Mouse (Mus musculus): ENCODE measurements around the gene Aff4. TPM values are rescaled to one million over a fixed set of nuclear protein-coding genes. Genes with fewer than 3 reads are reported as not detected.

Gene Aff4
- total and polyA plus RNA-seq, 3 experiments: 13.7 to 80.0 (median 77.3) TPM

DNA sequence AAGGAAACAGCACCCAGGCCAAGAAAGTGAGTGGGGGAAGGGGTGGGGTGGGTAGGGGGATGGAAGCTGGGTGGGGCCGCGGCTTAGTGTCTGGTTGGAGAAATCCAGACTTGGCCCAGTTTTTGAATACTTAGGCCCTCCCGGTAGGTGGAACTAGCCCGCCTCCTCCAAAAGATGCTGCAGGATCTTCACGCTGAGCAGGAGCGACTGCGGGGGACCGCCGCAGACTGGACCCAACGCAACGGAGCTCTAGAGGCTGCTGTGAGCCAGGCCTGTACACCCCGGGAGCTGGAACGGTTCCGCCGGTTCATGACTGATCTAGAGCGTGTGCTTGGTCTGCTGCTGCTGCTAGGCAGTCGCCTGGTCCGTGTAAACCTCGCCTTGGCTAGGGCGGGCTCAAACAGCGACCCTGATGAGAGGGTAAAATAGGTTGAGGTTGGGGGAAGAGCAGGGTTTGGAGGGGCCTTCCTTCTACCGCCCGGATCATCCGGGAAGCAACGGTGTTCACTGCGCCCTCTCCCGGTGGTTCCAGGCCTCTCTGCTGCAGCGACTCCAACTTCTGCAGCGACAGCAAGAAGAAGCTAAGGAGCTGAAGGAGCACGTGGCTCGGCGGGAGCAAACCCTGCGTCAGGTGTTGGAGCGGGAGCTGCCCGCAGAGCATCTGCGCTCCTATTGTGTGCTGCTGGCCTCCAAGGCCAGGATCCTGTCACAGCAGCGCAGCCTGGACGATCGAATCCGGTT, 115.8 kb downstream of the Aff4 start:
- no peaks in the 10 kb centered on the region for H3K36me3 ChIP-seq (ENCODE audit: control insufficient read depth, insufficient read depth, low read length)
- TF ChIP-seq CTCF (IDR thresholded peaks at IDR 0.05) (peak; percentile 97), POLR2A (IDR thresholded peaks at IDR 0.05; ENCODE audit: insufficient read depth, low read depth, low read length) (no peak)
- H3K27ac ChIP-seq: no peak overlapping the region
- H3K27me3 ChIP-seq (ENCODE audit: control insufficient read depth, insufficient read depth, low read length): 0 out of 2 replicates have a peak, but pooled peaks cover 2% of the 10 kb centered on the region
- peak; percentile 74 to 85 for DNase-seq
- peaks cover 3% of the 10 kb centered on the region; the same call in 1 of the 2 replicates for H3K4me1 ChIP-seq (ENCODE audit: control insufficient read depth, insufficient read depth, low read length)
- no peaks in the 10 kb centered on the region for H3K79me2 ChIP-seq (replicated peaks; ENCODE audit: control insufficient read depth, insufficient read depth, low read length)
- peak overlapping the region; percentile 57 for H3K9ac ChIP-seq (ENCODE audit: low read depth, low read length)
- intact Hi-C loops (cut with DNase I): loop anchor here (5.0 kb wide), 2 partner anchors 54 to 101 kb away; partner anchors contain the start of gene Kif3a
- H3K4me3 ChIP-seq: peak overlapping the region; percentile 36; the same call in 1 of the 2 replicates
- 12% methylated on average over 40 of the region's 40 CpGs for WGBS

DNA sequence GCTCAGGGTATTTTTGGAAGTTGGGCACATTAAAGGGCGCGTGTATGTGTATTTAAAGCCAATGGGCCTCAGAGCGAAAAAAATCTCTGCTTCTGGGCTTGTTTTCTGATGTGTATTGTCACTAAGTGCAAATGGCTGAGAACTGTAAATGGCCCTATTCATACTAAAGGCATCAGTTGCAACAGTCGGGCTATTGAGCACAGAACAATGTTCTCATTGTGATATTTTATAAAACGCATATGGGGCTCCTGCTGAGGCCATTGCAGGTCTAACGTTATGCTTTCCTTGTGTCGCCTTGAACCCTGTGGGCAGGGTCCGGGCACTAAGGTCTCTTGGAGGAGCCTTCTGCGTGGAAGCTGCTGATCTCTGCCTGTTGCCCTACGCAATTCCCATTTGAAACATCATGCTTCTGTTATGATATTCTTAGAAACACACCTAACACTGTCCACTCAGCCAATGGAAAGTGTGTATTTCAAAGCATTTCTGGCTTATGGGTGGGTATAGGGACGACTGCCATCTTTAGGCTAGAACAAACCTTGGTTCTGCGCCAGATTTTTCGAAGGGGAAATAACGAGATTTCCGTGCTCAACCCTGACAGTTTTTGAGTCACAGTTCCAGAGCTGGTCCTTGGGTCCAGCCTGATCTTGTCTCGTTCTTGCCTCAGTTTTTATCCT, 118.8 kb downstream of the Aff4 start:
- H3K4me3 ChIP-seq: peak overlapping the region; percentile 24
- H3K4me1 ChIP-seq (ENCODE audit: control insufficient read depth, insufficient read depth, low read length): peaks cover 3% of the 10 kb centered on the region; the same call in 1 of the 2 replicates
- DNase-seq: no peak
- intact Hi-C loops (cut with DNase I): loop anchor here (5.0 kb wide), 2 partner anchors 57 to 98 kb away; partner anchors contain the start of gene Kif3a
- TF ChIP-seq CTCF (IDR thresholded peaks at IDR 0.05): no peak
- TF ChIP-seq POLR2A (IDR thresholded peaks at IDR 0.05; ENCODE audit: insufficient read depth, low read depth, low read length): no peak
- no peak for TF ChIP-seq EP300 (IDR thresholded peaks at IDR 0.05; ENCODE audit: insufficient read depth, low read depth, low read length)
- peak overlapping the region; percentile 72; the same call in 1 of the 2 replicates for H3K27ac ChIP-seq
- no peaks in the 10 kb centered on the region for H3K79me2 ChIP-seq (replicated peaks; ENCODE audit: control insufficient read depth, insufficient read depth, low read length)
- 37% methylated on average over 16 of the region's 16 CpGs for WGBS
- no peaks in the 10 kb centered on the region for H3K36me3 ChIP-seq (ENCODE audit: control insufficient read depth, insufficient read depth, low read length)
- no peaks in the 10 kb centered on the region for H3K27me3 ChIP-seq (ENCODE audit: control insufficient read depth, insufficient read depth, low read length)
- H3K9ac ChIP-seq (ENCODE audit: low read depth, low read length): no peak overlapping the region

DNA sequence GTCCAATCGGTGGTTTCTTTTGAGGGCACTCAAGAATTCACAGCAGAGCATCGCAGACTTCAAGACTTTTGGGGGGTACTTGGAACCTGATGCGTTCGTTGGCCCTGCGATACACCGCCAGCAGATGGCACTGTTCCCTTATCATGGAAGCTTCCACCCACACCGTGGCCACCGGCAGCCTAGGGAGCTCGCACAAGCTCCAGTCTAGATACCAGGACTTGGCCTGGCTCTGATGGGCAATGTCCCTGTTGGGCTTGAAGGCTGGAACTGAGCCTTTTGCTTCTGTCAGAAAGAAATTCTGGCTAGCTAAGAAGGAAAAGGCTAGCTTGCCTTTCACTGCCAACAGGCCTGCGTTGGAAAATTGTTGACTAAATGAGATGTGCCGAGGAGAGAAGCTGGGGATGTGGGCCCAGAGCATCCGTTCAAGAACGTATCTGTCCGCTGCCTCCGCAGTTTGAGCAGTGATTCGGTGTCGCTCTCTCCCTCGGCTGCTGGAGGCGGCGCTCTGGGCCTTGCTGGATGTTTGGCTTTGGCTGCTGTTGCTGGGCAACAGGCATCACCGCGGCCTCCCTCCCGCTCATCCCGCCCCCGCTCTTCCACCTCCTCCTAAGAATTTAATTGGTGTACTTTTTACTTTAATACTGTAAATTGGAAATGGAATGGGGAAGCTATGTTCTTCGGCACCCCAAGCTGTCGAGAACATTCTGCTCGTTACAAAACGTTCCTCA, 119.5 kb downstream of the Aff4 start, which contains the start of gene Gm9837:
TSS of gene Gm9837 (minus strand) at position 512 of the 728 bp plus-strand sequence.
- Histone ChIP-seq H3K36me3 (ENCODE audit: control insufficient read depth, insufficient read depth, low read length) (no peaks in the 10 kb centered on the region), H3K79me2 (replicated peaks; ENCODE audit: control insufficient read depth, insufficient read depth, low read length) (no peaks in the 10 kb centered on the region), H3K4me1 (ENCODE audit: control insufficient read depth, insufficient read depth, low read length) (peaks cover 3% of the 10 kb centered on the region; the same call in 1 of the 2 replicates), H3K4me3 (peak within 1 kb of the TSS; percentile 24), H3K9ac (ENCODE audit: low read depth, low read length) (no peak within 1 kb of the TSS), H3K27me3 (ENCODE audit: control insufficient read depth, insufficient read depth, low read length) (no peaks in the 10 kb centered on the region), H3K27ac (peak within 1 kb of the TSS; percentile 72)
- DNase-seq: peak; percentile 88 to 90
- intact Hi-C loops (cut with DNase I): loop anchor here (1.0 to 5.0 kb wide), 6 partner anchors 57 to 267 kb away; partner anchors contain the start of gene Kif3a
- peak; percentile 95 for TF ChIP-seq CTCF (IDR thresholded peaks at IDR 0.05)
- TF ChIP-seq EP300 (IDR thresholded peaks at IDR 0.05; ENCODE audit: insufficient read depth, low read depth, low read length): peak; percentile 98
- TF ChIP-seq POLR2A (IDR thresholded peaks at IDR 0.05; ENCODE audit: insufficient read depth, low read depth, low read length): peak; percentile 29; the same call in 1 of the 2 replicates
- 4% methylated on average over 29 of the region's 29 CpGs for WGBS

Small RNA genes within 50 kb of the gene (microRNA-seq; reads per million reads assigned to microRNA genes)
- gene Mir6920: 0 reads per million in 2 experiments

Other genes with a start within 250 kb of the Aff4 start
- gene Hspa4, start 50.4 kb upstream of the Aff4 start, total RNA-seq (2021): 100 to 1,000 TPM; 109 to 126 TPM
- gene Hspa4, start 50.4 kb upstream of the Aff4 start, polyA plus RNA-seq (2012; rRNA removed): 19.2 and 39.7 TPM in 2 replicates
- 1 to 10 TPM; 5.9 to 7.9 TPM for gene Zcchc10, start 26.2 kb upstream of the Aff4 start, total RNA-seq (2021)
- 3.8 and 4.1 TPM in 2 replicates for gene Zcchc10, start 26.2 kb upstream of the Aff4 start, polyA plus RNA-seq (2012; rRNA removed)
- not detected for gene Leap2, start 72.3 kb downstream of the Aff4 start, total RNA-seq (2021)
- not detected in 2 replicates for gene Leap2, start 72.3 kb downstream of the Aff4 start, polyA plus RNA-seq (2012; rRNA removed)
- gene Uqcrq, start 80.0 kb downstream of the Aff4 start, total RNA-seq (2021): 1,000 to 10,000 TPM; 2,451 to 2,926 TPM
- gene Uqcrq, start 80.0 kb downstream of the Aff4 start, polyA plus RNA-seq (2012; rRNA removed): 1,535 and 1,905 TPM in 2 replicates
- gene Gdf9, start 80.2 kb downstream of the Aff4 start, total RNA-seq (2021): under 1 TPM; 0.37 to 0.43 TPM
- gene Gdf9, start 80.2 kb downstream of the Aff4 start, polyA plus RNA-seq (2012; rRNA removed): 0.39 and 1.5 TPM in 2 replicates
- gene Gm10447, start 106.3 kb downstream of the Aff4 start, total RNA-seq (2021): not detected
- not detected in 2 replicates for gene Gm10447, start 106.3 kb downstream of the Aff4 start, polyA plus RNA-seq (2012; rRNA removed)
- gene Shroom1, start 106.4 kb downstream of the Aff4 start, total RNA-seq (2021): under 1 TPM; 0.34 to 0.91 TPM
- 0.53 and 0.80 TPM in 2 replicates for gene Shroom1, start 106.4 kb downstream of the Aff4 start, polyA plus RNA-seq (2012; rRNA removed)
- not detected for gene Gm9837, start 119.6 kb downstream of the Aff4 start, total RNA-seq (2021)
- not detected in 2 replicates for gene Gm9837, start 119.6 kb downstream of the Aff4 start, polyA plus RNA-seq (2012; rRNA removed)
- not detected for gene Gm9945, start 129.3 kb downstream of the Aff4 start, total RNA-seq (2021)
- not detected in 2 replicates for gene Gm9945, start 129.3 kb downstream of the Aff4 start, polyA plus RNA-seq (2012; rRNA removed)
- gene Sowaha, start 129.4 kb downstream of the Aff4 start, total RNA-seq (2021): under 1 TPM; 0.05 to 0.34 TPM
- gene Sowaha, start 129.4 kb downstream of the Aff4 start, polyA plus RNA-seq (2012; rRNA removed): 0.03 and 0.10 TPM in 2 replicates
- 10 to 100 TPM; 25.7 to 28.2 TPM for gene Sept8, start 168.4 kb downstream of the Aff4 start, total RNA-seq (2021)
- gene Sept8, start 168.4 kb downstream of the Aff4 start, polyA plus RNA-seq (2012; rRNA removed): 24.8 and 39.2 TPM in 2 replicates
- 1 to 10 TPM; 7.9 to 8.2 TPM for gene Kif3a, start 216.5 kb downstream of the Aff4 start, total RNA-seq (2021)
- 4.9 and 9.0 TPM in 2 replicates for gene Kif3a, start 216.5 kb downstream of the Aff4 start, polyA plus RNA-seq (2012; rRNA removed)

Data from heart, adult 2 months (tissue).